Mouse (Mus musculus): Measurements from ENCODE around the gene Tcf12. TPM values are rescaled to one million over a fixed set of nuclear protein-coding genes. Genes with fewer than 3 reads are reported as not detected.

Gene Tcf12
- polyA plus RNA-seq, 1 experiment from 2014 or later = 80.0 TPM

- Histone ChIP-seq H3K36me3 (ENCODE audit: control insufficient read depth, insufficient read depth, low read length) (no peaks in the 10 kb centered on the region), H3K27me3 (ENCODE audit: control insufficient read depth, insufficient read depth, low read length) (no peaks in the 10 kb centered on the region), H3K27ac (ENCODE audit: low read length) (no peak overlapping the region), H3K4me1 (ENCODE audit: control insufficient read depth, insufficient read depth, low read length) (no peaks in the 10 kb centered on the region), H3K9me3 (ENCODE audit: control insufficient read depth, low read depth, low read length) (no peaks in the 10 kb centered on the region), H3K9ac (replicated peaks; ENCODE audit: low read depth, low read length) (no peak overlapping the region), H3K4me2 (replicated peaks; ENCODE audit: low read depth, low read length) (no peak overlapping the region), H3K4me3 (ENCODE audit: low read depth, low read length) (no peak overlapping the region)
- 63% methylated on average over 11 of the region's 11 CpGs for WGBS
- no peak for ATAC-seq (ENCODE audit: insufficient number of reproducible peaks, insufficient read depth, low FRiP score, low read depth)
These were observed 152.2 kb downstream of the Tcf12 start for GRCm38 (mm10) chr9:71959259-71960025.

- Histone ChIP-seq H3K27me3 (ENCODE audit: control insufficient read depth, insufficient read depth, low read length) (no peaks in the 10 kb centered on the region), H3K9me3 (ENCODE audit: control insufficient read depth, low read depth, low read length) (no peaks in the 10 kb centered on the region), H3K4me1 (ENCODE audit: control insufficient read depth, insufficient read depth, low read length) (peaks cover 4% of the 10 kb centered on the region), H3K4me2 (replicated peaks; ENCODE audit: low read depth, low read length) (no peak overlapping the region), H3K36me3 (ENCODE audit: control insufficient read depth, insufficient read depth, low read length) (no peaks in the 10 kb centered on the region), H3K4me3 (ENCODE audit: low read depth, low read length) (no peak overlapping the region), H3K27ac (ENCODE audit: low read length) (no peak overlapping the region), H3K9ac (replicated peaks; ENCODE audit: low read depth, low read length) (no peak overlapping the region)
- 72% methylated on average over 2 of the region's 2 CpGs for WGBS
- ATAC-seq (ENCODE audit: insufficient number of reproducible peaks, insufficient read depth, low FRiP score, low read depth) = no peak
These were observed 158.5 kb downstream of the Tcf12 start for GRCm38 (mm10) chr9:71953217-71953616.

- no peak overlapping the region for H3K9ac ChIP-seq (replicated peaks; ENCODE audit: low read depth, low read length)
- peaks cover 4% of the 10 kb centered on the region for H3K4me1 ChIP-seq (ENCODE audit: control insufficient read depth, insufficient read depth, low read length)
- WGBS = 73% methylated on average over 1 of the region's 1 CpGs
- no peaks in the 10 kb centered on the region for H3K36me3 ChIP-seq (ENCODE audit: control insufficient read depth, insufficient read depth, low read length)
- no peak for ATAC-seq (ENCODE audit: insufficient number of reproducible peaks, insufficient read depth, low FRiP score, low read depth)
- H3K27me3 ChIP-seq (ENCODE audit: control insufficient read depth, insufficient read depth, low read length) = no peaks in the 10 kb centered on the region
- H3K9me3 ChIP-seq (ENCODE audit: control insufficient read depth, low read depth, low read length) = no peaks in the 10 kb centered on the region
- no peak overlapping the region for H3K4me2 ChIP-seq (replicated peaks; ENCODE audit: low read depth, low read length)
- H3K4me3 ChIP-seq (ENCODE audit: low read depth, low read length) = no peak overlapping the region
- H3K27ac ChIP-seq (ENCODE audit: low read length) = no peak overlapping the region
These were observed 159.0 kb downstream of the Tcf12 start for GRCm38 (mm10) chr9:71952621-71953076.

GRCm38 (mm10) chr9:71951926-71952325 lies 159.7 kb downstream of the Tcf12 start:
- Histone ChIP-seq H3K9me3 (ENCODE audit: control insufficient read depth, low read depth, low read length) (no peaks in the 10 kb centered on the region), H3K4me2 (replicated peaks; ENCODE audit: low read depth, low read length) (no peak overlapping the region), H3K4me3 (ENCODE audit: low read depth, low read length) (no peak overlapping the region), H3K4me1 (ENCODE audit: control insufficient read depth, insufficient read depth, low read length) (peaks cover 4% of the 10 kb centered on the region), H3K36me3 (ENCODE audit: control insufficient read depth, insufficient read depth, low read length) (no peaks in the 10 kb centered on the region), H3K27me3 (ENCODE audit: control insufficient read depth, insufficient read depth, low read length) (no peaks in the 10 kb centered on the region), H3K27ac (ENCODE audit: low read length) (no peak overlapping the region), H3K9ac (replicated peaks; ENCODE audit: low read depth, low read length) (no peak overlapping the region)
- 48% methylated on average over 2 of the region's 2 CpGs for WGBS
- no peak for ATAC-seq (ENCODE audit: insufficient number of reproducible peaks, insufficient read depth, low FRiP score, low read depth)

GRCm38 (mm10) chr9:71951341-71951740 lies 160.3 kb downstream of the Tcf12 start:
- Histone ChIP-seq H3K4me3 (ENCODE audit: low read depth, low read length) (no peak overlapping the region), H3K27me3 (ENCODE audit: control insufficient read depth, insufficient read depth, low read length) (no peaks in the 10 kb centered on the region), H3K36me3 (ENCODE audit: control insufficient read depth, insufficient read depth, low read length) (no peaks in the 10 kb centered on the region), H3K9me3 (ENCODE audit: control insufficient read depth, low read depth, low read length) (no peaks in the 10 kb centered on the region), H3K4me1 (ENCODE audit: control insufficient read depth, insufficient read depth, low read length) (peaks cover 4% of the 10 kb centered on the region), H3K9ac (replicated peaks; ENCODE audit: low read depth, low read length) (no peak overlapping the region), H3K27ac (ENCODE audit: low read length) (no peak overlapping the region), H3K4me2 (replicated peaks; ENCODE audit: low read depth, low read length) (no peak overlapping the region)
- no peak for ATAC-seq (ENCODE audit: insufficient number of reproducible peaks, insufficient read depth, low FRiP score, low read depth)
- WGBS = 53% methylated on average over 4 of the region's 4 CpGs

GRCm38 (mm10) chr9:71944801-71945200 lies 166.9 kb downstream of the Tcf12 start:
- WGBS = 82% methylated on average over 4 of the region's 4 CpGs
- H3K4me1 ChIP-seq (ENCODE audit: control insufficient read depth, insufficient read depth, low read length) = no peaks in the 10 kb centered on the region
- H3K27ac ChIP-seq (ENCODE audit: low read length) = no peak overlapping the region
- no peak overlapping the region for H3K4me3 ChIP-seq (ENCODE audit: low read depth, low read length)
- no peak overlapping the region for H3K9ac ChIP-seq (replicated peaks; ENCODE audit: low read depth, low read length)
- H3K27me3 ChIP-seq (ENCODE audit: control insufficient read depth, insufficient read depth, low read length) = no peaks in the 10 kb centered on the region
- ATAC-seq (ENCODE audit: insufficient number of reproducible peaks, insufficient read depth, low FRiP score, low read depth) = no peak
- H3K36me3 ChIP-seq (ENCODE audit: control insufficient read depth, insufficient read depth, low read length) = no peaks in the 10 kb centered on the region; the same call in 1 of the 2 replicates
- H3K9me3 ChIP-seq (ENCODE audit: control insufficient read depth, low read depth, low read length) = no peaks in the 10 kb centered on the region
- no peak overlapping the region for H3K4me2 ChIP-seq (replicated peaks; ENCODE audit: low read depth, low read length)

- Histone ChIP-seq H3K9ac (replicated peaks; ENCODE audit: low read depth, low read length) (no peak overlapping the region), H3K27ac (ENCODE audit: low read length) (no peak overlapping the region), H3K27me3 (ENCODE audit: control insufficient read depth, insufficient read depth, low read length) (no peaks in the 10 kb centered on the region), H3K4me3 (ENCODE audit: low read depth, low read length) (no peak overlapping the region), H3K4me2 (replicated peaks; ENCODE audit: low read depth, low read length) (no peak overlapping the region), H3K36me3 (ENCODE audit: control insufficient read depth, insufficient read depth, low read length) (no peaks in the 10 kb centered on the region; the same call in 1 of the 2 replicates), H3K9me3 (ENCODE audit: control insufficient read depth, low read depth, low read length) (no peaks in the 10 kb centered on the region), H3K4me1 (ENCODE audit: control insufficient read depth, insufficient read depth, low read length) (no peaks in the 10 kb centered on the region)
- no peak for ATAC-seq (ENCODE audit: insufficient number of reproducible peaks, insufficient read depth, low FRiP score, low read depth)
These were observed 169.2 kb downstream of the Tcf12 start for GRCm38 (mm10) chr9:71942424-71942823.

- Histone ChIP-seq H3K9ac (replicated peaks; ENCODE audit: low read depth, low read length) (no peak overlapping the region), H3K36me3 (ENCODE audit: control insufficient read depth, insufficient read depth, low read length) (no peaks in the 10 kb centered on the region; the same call in 1 of the 2 replicates), H3K9me3 (ENCODE audit: control insufficient read depth, low read depth, low read length) (no peaks in the 10 kb centered on the region), H3K4me1 (ENCODE audit: control insufficient read depth, insufficient read depth, low read length) (no peaks in the 10 kb centered on the region), H3K4me3 (ENCODE audit: low read depth, low read length) (no peak overlapping the region), H3K4me2 (replicated peaks; ENCODE audit: low read depth, low read length) (no peak overlapping the region), H3K27me3 (ENCODE audit: control insufficient read depth, insufficient read depth, low read length) (no peaks in the 10 kb centered on the region), H3K27ac (ENCODE audit: low read length) (no peak overlapping the region)
- no peak for ATAC-seq (ENCODE audit: insufficient number of reproducible peaks, insufficient read depth, low FRiP score, low read depth)
These were observed 171.7 kb downstream of the Tcf12 start for GRCm38 (mm10) chr9:71940016-71940415.

- H3K9me3 ChIP-seq (ENCODE audit: control insufficient read depth, low read depth, low read length) = no peaks in the 10 kb centered on the region
- 70% methylated on average over 1 of the region's 1 CpGs for WGBS
- H3K4me2 ChIP-seq (replicated peaks; ENCODE audit: low read depth, low read length) = no peak overlapping the region
- no peaks in the 10 kb centered on the region for H3K36me3 ChIP-seq (ENCODE audit: control insufficient read depth, insufficient read depth, low read length)
- ATAC-seq (ENCODE audit: insufficient number of reproducible peaks, insufficient read depth, low FRiP score, low read depth) = no peak
- H3K27ac ChIP-seq (ENCODE audit: low read length) = no peak overlapping the region
- no peaks in the 10 kb centered on the region for H3K27me3 ChIP-seq (ENCODE audit: control insufficient read depth, insufficient read depth, low read length)
- no peak overlapping the region for H3K9ac ChIP-seq (replicated peaks; ENCODE audit: low read depth, low read length)
- H3K4me1 ChIP-seq (ENCODE audit: control insufficient read depth, insufficient read depth, low read length) = no peaks in the 10 kb centered on the region
- no peak overlapping the region for H3K4me3 ChIP-seq (ENCODE audit: low read depth, low read length)
These were observed 175.5 kb downstream of the Tcf12 start for GRCm38 (mm10) chr9:71936199-71936598.

Measured in stomach, embryonic 14.5 days (tissue).